Mouse (Mus musculus): ENCODE results near the gene Col27a1.

- TF ChIP-seq ZMIZ1 (IDR thresholded peaks at IDR 0.05; ENCODE audit: low read depth, low read length) (no peak), BHLHE40 (IDR thresholded peaks at IDR 0.05; ENCODE audit: borderline replicate concordance, low read depth, low read length) (no peak), CTCF (IDR thresholded peaks at IDR 0.05 in 2 of 3, conservative IDR thresholded peaks at IDR 0.05 in 1 of 3; ENCODE audit: control insufficient read depth in 1 of 3, insufficient read depth in 1 of 3, low read depth in 2 of 3, low read length in 3 of 3, poor library complexity in 1 of 3, severe bottlenecking in 1 of 3) (no peak), ELF1 (IDR thresholded peaks at IDR 0.05; ENCODE audit: low read depth, low read length) (no peak), ZC3H11A (IDR thresholded peaks at IDR 0.05; ENCODE audit: low read depth, low read length) (no peak), POLR2A (IDR thresholded peaks at IDR 0.05; ENCODE audit: control insufficient read depth in 1 of 2, insufficient read depth in 1 of 2, low read depth in 1 of 2, low read length in 2 of 2, poor library complexity in 1 of 2) (no peak), GATA1 (IDR thresholded peaks at IDR 0.05; ENCODE audit: low read depth, low read length) (no peak), EP300 (IDR thresholded peaks at IDR 0.05; ENCODE audit: low read depth in 1 of 2, low read length in 2 of 2) (no peak), POLR2AphosphoS5 (IDR thresholded peaks at IDR 0.05; ENCODE audit: borderline replicate concordance, low read depth, low read length) (no peak)
Observed at GRCm38 (mm10) chr4:63237225-63237624, 23.4 kb downstream of the Col27a1 start.
